Mouse (Mus musculus): ENCODE measurements around the gene Insl3.

- no peak for TF ChIP-seq CTCF (IDR thresholded peaks at IDR 0.05; ENCODE audit: low read depth)
- no peak for TF ChIP-seq EP300 (optimal IDR thresholded peaks at IDR 0.05)
These were observed 21.8 kb upstream of the Insl3 start for GRCm38 (mm10) chr8:71667256-71667655.

Measured in stomach, postnatal 0 days (tissue).